In genomic region chr9:120602839-120603511, GRCm38 (mm10) we compare ENCODE assay signal across 8 mouse cellular contexts. TPM values are rescaled to one million over a fixed set of nuclear protein-coding genes. Genes with fewer than 3 reads are reported as not detected.
DNase-seq lines count a peak whose midpoint lies in the region; ATAC-seq and TF ChIP-seq lines count a peak whose summit lies in the region.

No protein-coding gene starts in this region.

- peak; percentile 53 for DNase-seq in G1E (ENCODE audit: low spot score)
- DNase-seq in cerebellum, adult 8-10 months, result peak; percentile 92
- peak; percentile 89 for DNase-seq in forelimb bud, embryonic 11.5 days (ENCODE audit: low read depth, low spot score)
- peak; percentile 73 to 93 for DNase-seq in layer of hippocampus, adult 8-10 months (ENCODE audit: low spot score in 2 of 2)
- peak; percentile 91 for DNase-seq in ovary, postnatal 10 days (ENCODE audit: low spot score)
- peak; percentile 58 for DNase-seq in thymus, postnatal 0 days (ENCODE audit: low spot score)

- H3K27me3 ChIP-seq in G1E (ENCODE audit: insufficient read depth, low read length), result no peaks in the 10 kb centered on the region
- H3K27me3 ChIP-seq in lung, embryonic 15.5 days, result no peaks in the 10 kb centered on the region

- H3K9ac ChIP-seq in lung, embryonic 15.5 days, result no peak overlapping the region

- peak; percentile 61 for TF ChIP-seq CTCF in G1E (IDR thresholded peaks at IDR 0.05; ENCODE audit: low read depth, low read length)

- ATAC-seq in G1E (ENCODE audit: extremely low read depth, insufficient number of reproducible peaks, low FRiP score, poor library complexity, severe bottlenecking), result no peak
- peak; percentile 72 to 88; a peak in 3 of 4 replicates for ATAC-seq in hematopoietic stem cell, adult 5-6 weeks (replicated peaks in 1 of 2; ENCODE audit: insufficient read depth in 1 of 2, low FRiP score in 2 of 2, low TSS enrichment in 1 of 2, low read depth in 1 of 2, poor library complexity in 2 of 2, severe bottlenecking in 2 of 2)
- peak; percentile 76; the same call in 1 of the 2 replicates for ATAC-seq in lung, embryonic 15.5 days (ENCODE audit: borderline replicate concordance, extremely low read depth, low FRiP score, low TSS enrichment)

- H3K36me3 ChIP-seq in G1E (replicated peaks), result no peaks in the 10 kb centered on the region
- no peaks in the 10 kb centered on the region for H3K36me3 ChIP-seq in lung, embryonic 15.5 days

- H3K4me3 ChIP-seq in G1E (ENCODE audit: low read depth, low read length), result no peak overlapping the region
- no peak overlapping the region for H3K4me3 ChIP-seq in lung, embryonic 15.5 days

- H3K4me2 ChIP-seq in lung, embryonic 15.5 days, result peak overlapping the region; percentile 35

- H3K27ac ChIP-seq in lung, embryonic 15.5 days, result no peak overlapping the region

- peaks cover 6% of the 10 kb centered on the region; the same call in 1 of the 2 replicates for H3K4me1 ChIP-seq in G1E (ENCODE audit: insufficient read depth, low read depth, low read length)
- H3K4me1 ChIP-seq in lung, embryonic 15.5 days, result peaks cover 20% of the 10 kb centered on the region

- WGBS in lung, embryonic 15.5 days, result 8% methylated on average over 23 of the region's 23 CpGs

- H3K9me3 ChIP-seq in G1E (replicated peaks), result peaks cover 7% of the 10 kb centered on the region
- H3K9me3 ChIP-seq in lung, embryonic 15.5 days, result 0 out of 2 replicates have a peak, but pooled peaks cover 7% of the 10 kb centered on the region

RNA-seq across cellular contexts. Expression of gene Rpl14, which starts 31.7 kb away (rescaled TPM):
- total RNA-seq in G1E (2014; fragmentation: Nextera tagmentation) (933 and 945 TPM in 2 replicates), G1E (2017) (1,738 and 1,944 TPM in 2 replicates)
- 1,480 and 1,513 TPM in 2 replicates for polyA plus RNA-seq in G1E (2012)
- total RNA-seq in hematopoietic stem cell, adult 5-6 weeks (2017), result 2,251 and 3,052 TPM in 2 replicates
- total RNA-seq in layer of hippocampus, adult 8-10 months (2022), result 100 to 1,000 TPM; 289 to 388 (median 323) TPM
- 695 and 737 TPM in 2 replicates for polyA plus RNA-seq in lung, embryonic 15.5 days (2015; fragmentation: Nextera tagmentation; extraction: Ambion mirVana)
- 877 and 894 TPM in 2 replicates for polyA plus RNA-seq in thymus, postnatal 0 days (2015; fragmentation: Nextera tagmentation; extraction: Ambion mirVana)
